Mouse (Mus musculus) stomach, embryonic 14.5 days (tissue): ENCODE measurements at regions not wholly inside any gene's neighbourhood (a gene's known extent, or its start where the extent isn't known, plus 50 kb on each side); places are given as distances from the start of the nearest gene placed in this dataset.
"Not testable (repeated sequence)": the region's sequence is repeated elsewhere in the genome, so short reads cannot be mapped to it uniquely, and the experiment has no call there.

Experiments
- ATAC-seq: fragments of 200-750 bp; cut with Nextera tagmentation; 2 replicates; pipeline ENCODE4 v1.8.0; 2017; ENCODE audit warnings: low read depth, moderate TSS enrichment; ENCODE audit not compliant: insufficient number of reproducible peaks, insufficient read depth, low FRiP score
- H3K27ac ChIP-seq: fragments of 300-500 bp; sonication (generic); 2 replicates; pipeline ENCODE4 v1.5.1; 2014; ENCODE audit warnings: mild to moderate bottlenecking, low read length, moderate library complexity, mixed read lengths
- H3K27me3 ChIP-seq: fragments of 300-500 bp; sonication (generic); 2 replicates; pipeline ENCODE4 v1.6.1; 2014; ENCODE audit warnings: low read length, control low read depth, mixed read lengths; ENCODE audit not compliant: control insufficient read depth, insufficient read depth
- H3K36me3 ChIP-seq: fragments of 300-500 bp; sonication (generic); 2 replicates; pipeline ENCODE4 v1.6.1; 2014; ENCODE audit warnings: mild to moderate bottlenecking, control low read depth, low read length, moderate library complexity, mixed read lengths; ENCODE audit not compliant: control insufficient read depth, insufficient read depth
- H3K4me1 ChIP-seq: fragments of 300-500 bp; sonication (generic); 2 replicates; pipeline ENCODE4 v1.6.1; 2014; ENCODE audit warnings: low read length, control low read depth, mixed read lengths; ENCODE audit not compliant: control insufficient read depth, insufficient read depth
- H3K4me2 ChIP-seq: fragments of 300-500 bp; sonication (generic); replicated peaks from 2 replicates; pipeline ENCODE4 v1.6.1; 2014; ENCODE audit warnings: low read depth, low read length, control low read depth
- H3K4me3 ChIP-seq: fragments of 300-500 bp; sonication (generic); 2 replicates; pipeline ENCODE4 v1.5.1; 2014; ENCODE audit warnings: low read depth, low read length, control low read depth
- H3K9ac ChIP-seq: fragments of 300-500 bp; sonication (generic); replicated peaks from 2 replicates; pipeline ENCODE4 v1.6.1; 2014; ENCODE audit warnings: low read depth, mild to moderate bottlenecking, control low read depth, low read length, moderate library complexity, mixed read lengths
- H3K9me3 ChIP-seq: fragments of 300-500 bp; sonication (generic); 2 replicates; pipeline ENCODE4 v1.6.1; 2016; ENCODE audit warnings: low read depth, low read length, control low read depth; ENCODE audit not compliant: control insufficient read depth
- WGBS: fragments of 180-500 bp; shearing (Covaris S2); extraction: QIAGEN DNeasy Blood & Tissue Kit; methylation state at CpG from one replicate; pipeline ENCODE4 v1.1.7; 2014; 5-methylcytosine and 5-hydroxymethylcytosine counted together

DNA sequence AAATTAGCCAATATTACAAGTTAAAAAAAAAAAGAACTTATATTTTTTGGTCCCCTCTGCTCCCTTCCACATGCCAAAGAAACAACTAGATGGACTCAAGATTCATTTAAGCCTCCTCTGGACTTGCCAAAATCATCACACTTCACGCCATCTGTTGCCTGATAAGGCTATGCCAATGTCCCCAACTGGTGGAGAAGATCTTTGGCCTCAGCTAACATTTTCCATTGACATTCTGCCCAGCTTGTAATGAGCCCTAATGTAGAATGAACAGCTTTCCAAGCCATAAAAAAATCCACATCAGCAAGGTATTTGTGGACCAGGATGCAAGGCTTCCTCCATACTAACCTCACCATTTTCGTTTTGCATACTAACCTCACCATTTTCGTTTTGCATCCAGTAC, 531.2 kb downstream of the Synb start:
- H3K9ac ChIP-seq = no peak overlapping the region
- H3K27ac ChIP-seq = no peak overlapping the region
- H3K4me1 ChIP-seq = no peaks in the 10 kb centered on the region
- H3K36me3 ChIP-seq = no peaks in the 10 kb centered on the region
- H3K4me3 ChIP-seq = no peak overlapping the region
- 75% methylated on average over 3 of the region's 3 CpGs for WGBS
- ATAC-seq = no peak
- H3K9me3 ChIP-seq = no peaks in the 10 kb centered on the region
- no peak overlapping the region for H3K4me2 ChIP-seq
- H3K27me3 ChIP-seq = no peaks in the 10 kb centered on the region

DNA sequence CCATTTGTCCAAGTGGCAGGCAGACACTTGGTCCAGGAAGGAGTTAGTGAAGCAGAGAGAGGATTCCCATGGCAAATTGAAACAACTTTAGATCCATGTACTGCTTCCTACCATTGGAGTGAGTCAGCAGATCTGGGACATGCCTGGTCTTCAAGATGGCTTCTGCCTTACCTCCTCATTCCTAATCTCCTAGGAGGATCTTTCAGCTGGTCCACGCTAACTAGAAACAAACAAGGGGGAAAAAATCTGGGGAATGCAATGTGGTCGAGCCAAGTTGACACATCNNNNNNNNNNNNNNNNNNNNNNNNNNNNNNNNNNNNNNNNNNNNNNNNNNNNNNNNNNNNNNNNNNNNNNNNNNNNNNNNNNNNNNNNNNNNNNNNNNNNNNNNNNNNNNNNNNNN, 549.4 kb downstream of the Synb start:
- H3K36me3 ChIP-seq = no peaks in the 10 kb centered on the region
- no peaks in the 10 kb centered on the region for H3K9me3 ChIP-seq
- H3K4me1 ChIP-seq = no peaks in the 10 kb centered on the region
- H3K27me3 ChIP-seq = no peaks in the 10 kb centered on the region
- H3K4me2 ChIP-seq = no peak overlapping the region
- H3K4me3 ChIP-seq = no peak overlapping the region
- H3K27ac ChIP-seq = no peak overlapping the region
- ATAC-seq = no peak
- 41% methylated on average over 2 of the region's 2 CpGs for WGBS
- no peak overlapping the region for H3K9ac ChIP-seq

DNA sequence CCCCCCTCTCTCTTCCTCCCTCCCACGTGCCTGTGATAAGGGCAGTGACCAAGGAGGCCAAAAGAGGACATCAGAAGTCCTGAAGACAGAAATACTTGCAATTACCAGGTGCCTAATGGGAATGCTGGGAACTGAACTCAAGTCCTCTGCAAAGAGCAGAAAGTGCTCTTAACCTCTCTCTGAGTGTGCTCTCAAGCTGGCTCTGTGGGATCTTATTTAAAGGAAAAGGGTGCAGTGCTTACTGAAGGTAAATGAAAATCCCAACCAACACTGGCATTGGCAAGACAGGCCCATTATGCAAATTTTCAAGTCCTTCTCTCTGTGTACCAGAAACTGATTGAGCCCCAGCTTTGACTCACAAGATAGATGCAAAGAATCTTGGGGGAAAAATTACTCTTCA, 555.6 kb downstream of the Synb start:
- Histone ChIP-seq H3K4me2 (no peak overlapping the region), H3K27ac (no peak overlapping the region), H3K9me3 (no peaks in the 10 kb centered on the region), H3K9ac (no peak overlapping the region), H3K36me3 (no peaks in the 10 kb centered on the region), H3K4me1 (no peaks in the 10 kb centered on the region), H3K27me3 (no peaks in the 10 kb centered on the region), H3K4me3 (no peak overlapping the region)
- ATAC-seq = no peak
- WGBS = no CpG with 5 or more reads among the region's 1 CpGs

GRCm38 (mm10) chr14:68735756-68736155, 558.3 kb downstream of the Synb start:
- not testable (repeated sequence) for H3K4me1 ChIP-seq, H3K9me3 ChIP-seq, H3K4me2 ChIP-seq, H3K27me3 ChIP-seq, H3K9ac ChIP-seq, H3K27ac ChIP-seq, H3K36me3 ChIP-seq, ATAC-seq, H3K4me3 ChIP-seq
- 67% methylated on average over 2 of the region's 2 CpGs for WGBS

DNA sequence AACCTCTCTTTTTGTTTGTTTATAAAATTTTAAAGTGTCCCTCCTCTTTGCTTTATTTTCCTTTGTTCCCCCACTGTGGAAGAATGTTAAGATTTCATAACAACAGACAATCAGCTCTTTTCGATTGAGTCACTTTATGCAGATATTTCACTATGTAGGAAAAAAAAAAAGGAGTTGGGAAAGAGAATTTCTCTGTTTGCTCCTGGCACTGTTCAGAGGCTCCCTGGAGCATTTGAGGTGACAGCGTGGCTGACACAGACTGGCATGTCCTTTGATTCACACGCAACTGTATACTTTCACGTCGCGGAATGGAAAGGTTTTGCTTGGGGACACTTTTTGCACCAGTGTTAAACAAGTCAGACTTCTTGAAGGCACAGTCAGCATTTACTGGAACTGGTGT, 572.9 kb downstream of the Synb start:
- H3K27ac ChIP-seq = no peak overlapping the region
- 71% methylated on average over 6 of the region's 6 CpGs for WGBS
- no peak for ATAC-seq
- H3K27me3 ChIP-seq = no peaks in the 10 kb centered on the region
- H3K9me3 ChIP-seq = no peaks in the 10 kb centered on the region
- no peak overlapping the region for H3K9ac ChIP-seq
- H3K4me1 ChIP-seq = no peaks in the 10 kb centered on the region
- no peak overlapping the region for H3K4me2 ChIP-seq
- H3K36me3 ChIP-seq = no peaks in the 10 kb centered on the region
- no peak overlapping the region for H3K4me3 ChIP-seq

- WGBS = 67% methylated on average over 9 of the region's 9 CpGs
Observed at GRCm38 (mm10) chr14:68719429-68720160, 574.5 kb downstream of the Synb start.

GRCm38 (mm10) chr14:68718846-68719245, 575.3 kb downstream of the Synb start:
- no peaks in the 10 kb centered on the region for H3K36me3 ChIP-seq
- H3K9ac ChIP-seq = no peak overlapping the region
- no peak overlapping the region for H3K27ac ChIP-seq
- no peak overlapping the region for H3K4me3 ChIP-seq
- H3K27me3 ChIP-seq = no peaks in the 10 kb centered on the region
- ATAC-seq = no peak
- H3K9me3 ChIP-seq = no peaks in the 10 kb centered on the region
- 89% methylated on average over 6 of the region's 6 CpGs for WGBS
- no peak overlapping the region for H3K4me2 ChIP-seq
- no peaks in the 10 kb centered on the region for H3K4me1 ChIP-seq

More at GRCm38 (mm10) chr14:68719429-68720160, 574.5 kb downstream of the Synb start:
- Histone ChIP-seq H3K27me3 (no peaks in the 10 kb centered on the region), H3K27ac (no peak overlapping the region), H3K9ac (no peak overlapping the region), H3K4me3 (no peak overlapping the region), H3K4me1 (no peaks in the 10 kb centered on the region), H3K36me3 (no peaks in the 10 kb centered on the region), H3K4me2 (no peak overlapping the region), H3K9me3 (no peaks in the 10 kb centered on the region)
- peak; percentile 61; the same call in 1 of the 2 replicates for ATAC-seq
